Mouse (Mus musculus): ENCODE results near the gene Frmd8. TPM values are rescaled to one million over a fixed set of nuclear protein-coding genes. Genes with fewer than 3 reads are reported as not detected.

Gene Frmd8
- polyA plus RNA-seq, 1 experiment from 2014 or later, result 21.2 TPM

GRCm38 (mm10) chr19:5829958-5830615 lies 45.0 kb downstream of the Frmd8 start:
- H3K9ac ChIP-seq (ENCODE audit: low read length), result no peak overlapping the region
- no peak for ATAC-seq (ENCODE audit: insufficient number of reproducible peaks, low FRiP score, low TSS enrichment, low read depth)
- 85% methylated on average over 19 of the region's 19 CpGs for WGBS
- H3K4me1 ChIP-seq (ENCODE audit: control insufficient read depth, insufficient read depth, low read length), result no peaks in the 10 kb centered on the region; the same call in 1 of the 2 replicates
- no peaks in the 10 kb centered on the region for H3K36me3 ChIP-seq (ENCODE audit: control insufficient read depth, insufficient read depth, low read length)
- no peak overlapping the region for H3K27ac ChIP-seq (replicated peaks; ENCODE audit: low read depth, low read length)
- no peak overlapping the region for H3K4me2 ChIP-seq (ENCODE audit: low read depth, severe bottlenecking)
- no peak overlapping the region for H3K4me3 ChIP-seq (ENCODE audit: low read depth, low read length)
- no peaks in the 10 kb centered on the region for H3K27me3 ChIP-seq (ENCODE audit: control insufficient read depth, insufficient read depth, low read length)
- DNase-seq (ENCODE audit: low spot score), result no peak
- H3K9me3 ChIP-seq (ENCODE audit: control insufficient read depth, low read length), result no peaks in the 10 kb centered on the region

- Histone ChIP-seq H3K27me3 (ENCODE audit: control insufficient read depth, insufficient read depth, low read length) (no peaks in the 10 kb centered on the region), H3K9me3 (ENCODE audit: control insufficient read depth, low read length) (no peaks in the 10 kb centered on the region), H3K27ac (replicated peaks; ENCODE audit: low read depth, low read length) (no peak overlapping the region), H3K4me3 (ENCODE audit: low read depth, low read length) (no peak overlapping the region), H3K36me3 (ENCODE audit: control insufficient read depth, insufficient read depth, low read length) (no peaks in the 10 kb centered on the region), H3K4me2 (ENCODE audit: low read depth, severe bottlenecking) (no peak overlapping the region), H3K9ac (ENCODE audit: low read length) (no peak overlapping the region), H3K4me1 (ENCODE audit: control insufficient read depth, insufficient read depth, low read length) (peaks cover 4% of the 10 kb centered on the region; the same call in 1 of the 2 replicates)
- ATAC-seq (ENCODE audit: insufficient number of reproducible peaks, low FRiP score, low TSS enrichment, low read depth) (no peak), DNase-seq (ENCODE audit: low spot score) (no peak)
- WGBS, result 91% methylated on average over 7 of the region's 7 CpGs
Measured at GRCm38 (mm10) chr19:5828905-5829304, 46.2 kb downstream of the Frmd8 start.

GRCm38 (mm10) chr19:5828155-5828554 lies 46.9 kb downstream of the Frmd8 start:
- Histone ChIP-seq H3K27me3 (ENCODE audit: control insufficient read depth, insufficient read depth, low read length) (no peaks in the 10 kb centered on the region), H3K9ac (ENCODE audit: low read length) (no peak overlapping the region), H3K9me3 (ENCODE audit: control insufficient read depth, low read length) (no peaks in the 10 kb centered on the region), H3K27ac (replicated peaks; ENCODE audit: low read depth, low read length) (no peak overlapping the region), H3K4me1 (ENCODE audit: control insufficient read depth, insufficient read depth, low read length) (peaks cover 8% of the 10 kb centered on the region), H3K4me2 (ENCODE audit: low read depth, severe bottlenecking) (no peak overlapping the region), H3K36me3 (ENCODE audit: control insufficient read depth, insufficient read depth, low read length) (no peaks in the 10 kb centered on the region), H3K4me3 (ENCODE audit: low read depth, low read length) (no peak overlapping the region)
- DNase-seq (ENCODE audit: low spot score) (no peak), ATAC-seq (ENCODE audit: insufficient number of reproducible peaks, low FRiP score, low TSS enrichment, low read depth) (no peak)
- WGBS, result 95% methylated on average over 3 of the region's 3 CpGs

- DNase-seq (ENCODE audit: low spot score) (no peak), ATAC-seq (ENCODE audit: insufficient number of reproducible peaks, low FRiP score, low TSS enrichment, low read depth) (no peak)
- Histone ChIP-seq H3K27me3 (ENCODE audit: control insufficient read depth, insufficient read depth, low read length) (no peaks in the 10 kb centered on the region), H3K27ac (replicated peaks; ENCODE audit: low read depth, low read length) (no peak overlapping the region), H3K4me2 (ENCODE audit: low read depth, severe bottlenecking) (no peak overlapping the region), H3K9ac (ENCODE audit: low read length) (no peak overlapping the region), H3K4me1 (ENCODE audit: control insufficient read depth, insufficient read depth, low read length) (peaks cover 14% of the 10 kb centered on the region), H3K36me3 (ENCODE audit: control insufficient read depth, insufficient read depth, low read length) (no peaks in the 10 kb centered on the region), H3K9me3 (ENCODE audit: control insufficient read depth, low read length) (no peaks in the 10 kb centered on the region), H3K4me3 (ENCODE audit: low read depth, low read length) (no peak overlapping the region)
- WGBS, result 81% methylated on average over 9 of the region's 9 CpGs
Measured at GRCm38 (mm10) chr19:5827456-5828154, 47.5 kb downstream of the Frmd8 start.

GRCm38 (mm10) chr19:5827044-5827443 lies 48.0 kb downstream of the Frmd8 start:
- WGBS, result 87% methylated on average over 6 of the region's 6 CpGs
- no peak for ATAC-seq (ENCODE audit: insufficient number of reproducible peaks, low FRiP score, low TSS enrichment, low read depth)
- no peak overlapping the region for H3K4me2 ChIP-seq (ENCODE audit: low read depth, severe bottlenecking)
- no peaks in the 10 kb centered on the region for H3K36me3 ChIP-seq (ENCODE audit: control insufficient read depth, insufficient read depth, low read length)
- no peak overlapping the region for H3K4me3 ChIP-seq (ENCODE audit: low read depth, low read length)
- H3K9ac ChIP-seq (ENCODE audit: low read length), result no peak overlapping the region
- H3K27ac ChIP-seq (replicated peaks; ENCODE audit: low read depth, low read length), result no peak overlapping the region
- peaks cover 19% of the 10 kb centered on the region for H3K4me1 ChIP-seq (ENCODE audit: control insufficient read depth, insufficient read depth, low read length)
- DNase-seq (ENCODE audit: low spot score), result no peak
- H3K27me3 ChIP-seq (ENCODE audit: control insufficient read depth, insufficient read depth, low read length), result no peaks in the 10 kb centered on the region
- no peaks in the 10 kb centered on the region for H3K9me3 ChIP-seq (ENCODE audit: control insufficient read depth, low read length)

- no peaks in the 10 kb centered on the region for H3K36me3 ChIP-seq (ENCODE audit: control insufficient read depth, insufficient read depth, low read length)
- no peak overlapping the region for H3K4me3 ChIP-seq (ENCODE audit: low read depth, low read length)
- H3K4me1 ChIP-seq (ENCODE audit: control insufficient read depth, insufficient read depth, low read length), result peaks cover 22% of the 10 kb centered on the region
- DNase-seq (ENCODE audit: low spot score) (no peak), ATAC-seq (ENCODE audit: insufficient number of reproducible peaks, low FRiP score, low TSS enrichment, low read depth) (no peak)
- H3K27me3 ChIP-seq (ENCODE audit: control insufficient read depth, insufficient read depth, low read length), result no peaks in the 10 kb centered on the region
- H3K4me2 ChIP-seq (ENCODE audit: low read depth, severe bottlenecking), result no peak overlapping the region
- no peaks in the 10 kb centered on the region for H3K9me3 ChIP-seq (ENCODE audit: control insufficient read depth, low read length)
- WGBS, result 84% methylated on average over 4 of the region's 4 CpGs
- no peak overlapping the region for H3K27ac ChIP-seq (replicated peaks; ENCODE audit: low read depth, low read length)
- no peak overlapping the region for H3K9ac ChIP-seq (ENCODE audit: low read length)
Measured at GRCm38 (mm10) chr19:5826731-5827002, 48.4 kb downstream of the Frmd8 start.

GRCm38 (mm10) chr19:5825901-5826730 lies 49.0 kb downstream of the Frmd8 start:
- H3K4me1 ChIP-seq (ENCODE audit: control insufficient read depth, insufficient read depth, low read length), result peaks cover 22% of the 10 kb centered on the region

GRCm38 (mm10) chr19:5824826-5825617 lies 50.1 kb downstream of the Frmd8 start:
- peaks cover 22% of the 10 kb centered on the region for H3K4me1 ChIP-seq (ENCODE audit: control insufficient read depth, insufficient read depth, low read length)
- H3K4me3 ChIP-seq (ENCODE audit: low read depth, low read length), result no peak overlapping the region
- no peak overlapping the region for H3K4me2 ChIP-seq (ENCODE audit: low read depth, severe bottlenecking)
- no peaks in the 10 kb centered on the region for H3K27me3 ChIP-seq (ENCODE audit: control insufficient read depth, insufficient read depth, low read length)
- 80% methylated on average over 10 of the region's 10 CpGs for WGBS
- ATAC-seq (ENCODE audit: insufficient number of reproducible peaks, low FRiP score, low TSS enrichment, low read depth) (no peak), DNase-seq (ENCODE audit: low spot score) (no peak)
- peak overlapping the region; percentile 12; the same call in 1 of the 2 replicates for H3K9ac ChIP-seq (ENCODE audit: low read length)
- no peak overlapping the region for H3K27ac ChIP-seq (replicated peaks; ENCODE audit: low read depth, low read length)
- no peaks in the 10 kb centered on the region for H3K36me3 ChIP-seq (ENCODE audit: control insufficient read depth, insufficient read depth, low read length)
- no peaks in the 10 kb centered on the region for H3K9me3 ChIP-seq (ENCODE audit: control insufficient read depth, low read length)

More at GRCm38 (mm10) chr19:5825901-5826730, 49.0 kb downstream of the Frmd8 start:
- DNase-seq (ENCODE audit: low spot score), result no peak
- H3K4me2 ChIP-seq (ENCODE audit: low read depth, severe bottlenecking), result no peak overlapping the region
- H3K9me3 ChIP-seq (ENCODE audit: control insufficient read depth, low read length), result no peaks in the 10 kb centered on the region
- no peaks in the 10 kb centered on the region for H3K36me3 ChIP-seq (ENCODE audit: control insufficient read depth, insufficient read depth, low read length)
- no peak overlapping the region for H3K9ac ChIP-seq (ENCODE audit: low read length)
- no peak overlapping the region for H3K4me3 ChIP-seq (ENCODE audit: low read depth, low read length)
- no peak overlapping the region for H3K27ac ChIP-seq (replicated peaks; ENCODE audit: low read depth, low read length)
- ATAC-seq (ENCODE audit: insufficient number of reproducible peaks, low FRiP score, low TSS enrichment, low read depth), result no peak
- no peaks in the 10 kb centered on the region for H3K27me3 ChIP-seq (ENCODE audit: control insufficient read depth, insufficient read depth, low read length)
- WGBS, result 89% methylated on average over 5 of the region's 5 CpGs

Data from limb, embryonic 11.5 days (tissue).